Mouse (Mus musculus) bone marrow, adult 2 months (tissue): ENCODE results near the gene Pde3a. TPM values are rescaled to one million over a fixed set of nuclear protein-coding genes. Genes with fewer than 3 reads are reported as not detected.

ENCODE experiments used
- H3K27ac ChIP-seq: fragments of 200-500 bp; 2 replicates; pipeline ENCODE4 v1.5.1; 2012; ENCODE audit warnings: low read depth, mild to moderate bottlenecking, control low read depth, inconsistent platforms, low read length; ENCODE audit not compliant: control insufficient read depth, poor library complexity, insufficient read depth
- H3K4me1 ChIP-seq: fragments of 200-500 bp; 2 replicates; pipeline ENCODE4 v1.6.1; 2011; ENCODE audit warnings: low read length; ENCODE audit not compliant: control insufficient read depth, insufficient read depth
- H3K4me3 ChIP-seq: fragments of 200-500 bp; replicated peaks from 2 replicates; pipeline ENCODE3; 2011; ENCODE audit warnings: mild to moderate bottlenecking, low read depth, low read length, control low read depth; ENCODE audit not compliant: control insufficient read depth
- CTCF ChIP-seq: fragments of 200-500 bp; IDR thresholded peaks from 2 replicates; pipeline ENCODE4 v1.5.1; 2011; ENCODE audit warnings: low read length, control low read depth; ENCODE audit not compliant: control insufficient read depth, insufficient read depth
- POLR2A ChIP-seq: fragments of 200-500 bp; IDR thresholded peaks from 2 replicates; pipeline ENCODE4 v1.6.1; 2011; ENCODE audit warnings: low read depth, mild to moderate bottlenecking, control low read depth, low read length, borderline replicate concordance; ENCODE audit not compliant: control insufficient read depth
- WGBS: fragments of 180-500 bp; shearing (Covaris S2); methylation state at CpG from one replicate; pipeline ENCODE4 v1.1.7; 2018; 5-methylcytosine and 5-hydroxymethylcytosine counted together
- polyA plus RNA-seq: library from polyadenylated mRNA; stranded (reverse); fragments of >200 nt; gene quantifications from 2 replicates; pipeline ENCODE4 v1.2.4, GENCODE M21; 2011; ENCODE audit warnings: low replicate concordance; ENCODE audit not compliant: missing spikeins, insufficient read depth, insufficient read length

Pde3a gene
- polyA plus RNA-seq, 1 experiment = 3.1 TPM

- no peak overlapping the region for H3K27ac ChIP-seq
- TF ChIP-seq POLR2A = no peak
- TF ChIP-seq CTCF = no peak
- no peaks in the 10 kb centered on the region for H3K4me1 ChIP-seq
- 50% methylated on average over 2 of the region's 2 CpGs for WGBS
- H3K4me3 ChIP-seq = no peak overlapping the region
Observed at GRCm38 (mm10) chr6:141374469-141375057, 125.5 kb downstream of the Pde3a start.

- no peaks in the 10 kb centered on the region for H3K4me1 ChIP-seq
- WGBS = 60% methylated on average over 4 of the region's 4 CpGs
- no peak overlapping the region for H3K27ac ChIP-seq
- TF ChIP-seq CTCF = no peak
- no peak for TF ChIP-seq POLR2A
- no peak overlapping the region for H3K4me3 ChIP-seq
Observed at GRCm38 (mm10) chr6:141375155-141375554, 126.1 kb downstream of the Pde3a start.

GRCm38 (mm10) chr6:141380927-141381326, 131.9 kb downstream of the Pde3a start:
- WGBS = 79% methylated on average over 12 of the region's 12 CpGs
- no peak overlapping the region for H3K27ac ChIP-seq
- H3K4me1 ChIP-seq = no peaks in the 10 kb centered on the region
- H3K4me3 ChIP-seq = no peak overlapping the region
- TF ChIP-seq POLR2A (no peak), CTCF (no peak)

GRCm38 (mm10) chr6:141381473-141381872, 132.4 kb downstream of the Pde3a start:
- TF ChIP-seq CTCF (no peak), POLR2A (no peak)
- 85% methylated on average over 8 of the region's 8 CpGs for WGBS
- Histone ChIP-seq H3K27ac (no peak overlapping the region), H3K4me3 (no peak overlapping the region), H3K4me1 (no peaks in the 10 kb centered on the region)

- Histone ChIP-seq H3K4me1 (no peaks in the 10 kb centered on the region), H3K27ac (no peak overlapping the region), H3K4me3 (no peak overlapping the region)
- TF ChIP-seq POLR2A (no peak), CTCF (no peak)
- WGBS = 82% methylated on average over 4 of the region's 4 CpGs
Observed at GRCm38 (mm10) chr6:141381881-141382370, 132.9 kb downstream of the Pde3a start.

GRCm38 (mm10) chr6:141388104-141388503, 139.0 kb downstream of the Pde3a start:
- WGBS = 69% methylated on average over 5 of the region's 5 CpGs
- no peaks in the 10 kb centered on the region for H3K4me1 ChIP-seq
- TF ChIP-seq CTCF (no peak), POLR2A (no peak)
- no peak overlapping the region for H3K27ac ChIP-seq
- no peak overlapping the region for H3K4me3 ChIP-seq

- no peak for TF ChIP-seq POLR2A
- H3K4me1 ChIP-seq = no peaks in the 10 kb centered on the region
- 81% methylated on average over 3 of the region's 3 CpGs for WGBS
- no peak overlapping the region for H3K27ac ChIP-seq
- H3K4me3 ChIP-seq = no peak overlapping the region
Observed at GRCm38 (mm10) chr6:141395926-141396325, 146.9 kb downstream of the Pde3a start.

- H3K4me3 ChIP-seq = no peak overlapping the region
- no peaks in the 10 kb centered on the region for H3K4me1 ChIP-seq
- no peak overlapping the region for H3K27ac ChIP-seq
- TF ChIP-seq CTCF (no peak), POLR2A (no peak)
- 83% methylated on average over 4 of the region's 4 CpGs for WGBS
Observed at GRCm38 (mm10) chr6:141399411-141399810, 150.3 kb downstream of the Pde3a start.

- Histone ChIP-seq H3K4me3 (no peak overlapping the region), H3K27ac (no peak overlapping the region), H3K4me1 (no peaks in the 10 kb centered on the region)
- 76% methylated on average over 2 of the region's 2 CpGs for WGBS
- TF ChIP-seq POLR2A (no peak), CTCF (no peak)
Observed at GRCm38 (mm10) chr6:141403943-141404342, 154.9 kb downstream of the Pde3a start.
